Mouse (Mus musculus) liver, embryonic 11.5 days (tissue): ENCODE measurements around the gene 3110082I17Rik. TPM values are rescaled to one million over a fixed set of nuclear protein-coding genes. Genes with fewer than 3 reads are reported as not detected.

Experiments
- ATAC-seq: fragments of 200-750 bp; cut with Nextera tagmentation; replicated peaks from 2 replicates; pipeline ENCODE4 v1.8.0; 2017; ENCODE audit warnings: moderate number of reproducible peaks, mild to moderate bottlenecking, moderate TSS enrichment, moderate library complexity; ENCODE audit not compliant: low FRiP score
- DNase-seq: peaks from one replicate; pipeline ENCODE4 v3.0.0-alpha.2; 2017; ENCODE audit warnings: low spot score
- H3K27ac ChIP-seq: fragments of 300-500 bp; sonication (generic); 2 replicates; pipeline ENCODE4 v1.5.1; 2014; ENCODE audit warnings: mild to moderate bottlenecking, low read depth, low read length, control low read depth
- H3K27me3 ChIP-seq: fragments of 300-500 bp; sonication (generic); replicated peaks from 2 replicates; pipeline ENCODE4 v1.6.1; 2014; ENCODE audit warnings: low read length, mixed read lengths; ENCODE audit not compliant: control insufficient read depth, insufficient read depth
- H3K36me3 ChIP-seq: fragments of 300-500 bp; sonication (generic); 2 replicates; pipeline ENCODE4 v1.6.1; 2014; ENCODE audit warnings: mild to moderate bottlenecking, low read length, moderate library complexity, mixed read lengths; ENCODE audit not compliant: control insufficient read depth, insufficient read depth
- H3K4me1 ChIP-seq: fragments of 300-500 bp; sonication (generic); replicated peaks from 2 replicates; pipeline ENCODE4 v1.6.1; 2014; ENCODE audit warnings: low read length, mixed read lengths; ENCODE audit not compliant: control insufficient read depth, insufficient read depth
- H3K4me2 ChIP-seq: fragments of 300-500 bp; sonication (generic); 2 replicates; pipeline ENCODE4 v1.6.1; 2014; ENCODE audit warnings: mild to moderate bottlenecking, control low read depth, moderate library complexity
- H3K4me3 ChIP-seq: fragments of 300-500 bp; sonication (generic); 2 replicates; pipeline ENCODE4 v1.5.1; 2014; ENCODE audit warnings: low read depth, low read length, control low read depth
- H3K9ac ChIP-seq: fragments of 300-500 bp; sonication (generic); 2 replicates; pipeline ENCODE4 v1.6.1; 2014; ENCODE audit warnings: low read depth, low read length, control low read depth
- H3K9me3 ChIP-seq: fragments of 300-500 bp; sonication (generic); 2 replicates; pipeline ENCODE4 v1.6.1; 2016; ENCODE audit warnings: low read length, inconsistent platforms, mixed read lengths; ENCODE audit not compliant: control insufficient read depth
- WGBS: fragments of 180-500 bp; shearing (Covaris S2); extraction: QIAGEN DNeasy Blood & Tissue Kit; methylation state at CpG from one replicate; pipeline ENCODE4 v1.1.7; 2014; 5-methylcytosine and 5-hydroxymethylcytosine counted together
- polyA plus RNA-seq: library from polyadenylated mRNA; unstranded; fragments of >200 nt; fragmentation: Nextera tagmentation; extraction: Ambion mirVana; gene quantifications from 2 replicates; pipeline ENCODE4 v1.2.1, GENCODE M21; 2014

Gene 3110082I17Rik
- polyA plus RNA-seq, 1 experiment from 2014 or later = 49.4 TPM

GRCm38 (mm10) chr5:139466373-139466772, 6.0 kb upstream of the 3110082I17Rik start:
- Histone ChIP-seq H3K9me3 (no peaks in the 10 kb centered on the region), H3K4me3 (no peak overlapping the region), H3K4me1 (no peaks in the 10 kb centered on the region), H3K27me3 (no peaks in the 10 kb centered on the region), H3K9ac (no peak overlapping the region), H3K36me3 (0 out of 2 replicates have a peak, but pooled peaks cover under 1% of the 10 kb centered on the region), H3K4me2 (no peak overlapping the region), H3K27ac (no peak overlapping the region)
- WGBS = 63% methylated on average over 2 of the region's 2 CpGs
- ATAC-seq (no peak), DNase-seq (no peak)

DNA sequence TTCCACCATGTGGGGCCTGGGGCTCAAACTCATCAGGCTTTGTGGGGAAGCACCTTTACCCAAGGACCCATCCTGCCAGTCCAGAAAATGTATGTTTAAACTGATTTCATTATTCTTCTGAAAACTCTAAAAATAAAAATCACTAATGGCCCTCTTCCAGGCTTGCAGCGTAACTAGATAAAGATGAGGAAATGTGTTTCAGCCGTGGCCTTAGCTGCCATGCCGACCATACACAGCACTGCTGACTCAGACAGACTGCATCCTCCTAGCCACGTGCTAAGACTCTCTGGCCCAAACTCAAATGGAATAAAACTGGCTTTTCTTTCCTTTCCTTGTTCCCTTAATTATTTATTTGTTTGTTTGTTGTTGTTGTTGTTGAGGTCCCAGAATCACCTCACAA, 4.5 kb upstream of the 3110082I17Rik start:
- Histone ChIP-seq H3K27ac (no peak overlapping the region), H3K9ac (no peak overlapping the region), H3K36me3 (no peaks in the 10 kb centered on the region), H3K4me2 (no peak overlapping the region), H3K4me3 (no peak overlapping the region), H3K27me3 (no peaks in the 10 kb centered on the region), H3K9me3 (no peaks in the 10 kb centered on the region), H3K4me1 (no peaks in the 10 kb centered on the region)
- ATAC-seq (no peak), DNase-seq (no peak)
- WGBS = 65% methylated on average over 4 of the region's 4 CpGs

GRCm38 (mm10) chr5:139459938-139460337, 389 bp downstream of the 3110082I17Rik start:
- peaks cover 7% of the 10 kb centered on the region; the same call in 1 of the 2 replicates for H3K4me1 ChIP-seq
- H3K36me3 ChIP-seq = no peaks in the 10 kb centered on the region
- DNase-seq (no peak), ATAC-seq (peak; percentile 53)
- 8% methylated on average over 10 of the region's 10 CpGs for WGBS
- peak overlapping the region; percentile 76 for H3K4me2 ChIP-seq
- no peak overlapping the region for H3K27ac ChIP-seq
- H3K9ac ChIP-seq = peak overlapping the region; percentile 76
- H3K9me3 ChIP-seq = no peaks in the 10 kb centered on the region
- no peaks in the 10 kb centered on the region for H3K27me3 ChIP-seq
- H3K4me3 ChIP-seq = peak overlapping the region; percentile 75

DNA sequence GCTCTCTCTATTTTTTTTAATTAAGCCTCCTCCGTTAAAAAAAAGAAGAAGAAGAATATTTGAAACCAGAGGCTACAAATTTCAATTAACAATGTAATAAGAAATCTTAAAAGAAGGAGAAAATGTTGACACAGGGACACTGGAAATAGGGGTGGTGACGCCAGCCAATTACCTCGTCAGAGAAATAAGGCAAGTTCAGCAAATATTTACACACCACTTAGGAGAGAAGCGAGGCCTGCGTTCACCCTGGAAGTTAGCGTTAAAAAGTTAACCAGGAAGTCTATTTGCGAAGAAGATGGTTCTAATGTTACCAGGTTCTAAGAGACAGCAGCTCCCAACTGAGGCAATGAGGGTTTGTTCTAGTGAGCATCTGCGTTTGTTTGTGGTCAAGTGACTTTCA, 3.1 kb downstream of the 3110082I17Rik start:
- Histone ChIP-seq H3K36me3 (peaks cover 3% of the 10 kb centered on the region; the same call in 1 of the 2 replicates), H3K27me3 (no peaks in the 10 kb centered on the region), H3K9me3 (no peaks in the 10 kb centered on the region), H3K4me3 (no peak overlapping the region), H3K4me2 (no peak overlapping the region), H3K9ac (no peak overlapping the region), H3K4me1 (peaks cover 7% of the 10 kb centered on the region; the same call in 1 of the 2 replicates), H3K27ac (no peak overlapping the region)
- 77% methylated on average over 8 of the region's 8 CpGs for WGBS
- DNase-seq (no peak), ATAC-seq (no peak)

- Histone ChIP-seq H3K4me1 (peaks cover 7% of the 10 kb centered on the region; the same call in 1 of the 2 replicates), H3K4me2 (no peak overlapping the region), H3K27me3 (no peaks in the 10 kb centered on the region), H3K9ac (no peak overlapping the region), H3K36me3 (peaks cover 3% of the 10 kb centered on the region; the same call in 1 of the 2 replicates), H3K27ac (no peak overlapping the region), H3K9me3 (no peaks in the 10 kb centered on the region), H3K4me3 (no peak overlapping the region)
- 92% methylated on average over 12 of the region's 12 CpGs for WGBS
- DNase-seq (no peak), ATAC-seq (no peak)
Observed at GRCm38 (mm10) chr5:139455166-139455565, 5.2 kb downstream of the 3110082I17Rik start.

DNA sequence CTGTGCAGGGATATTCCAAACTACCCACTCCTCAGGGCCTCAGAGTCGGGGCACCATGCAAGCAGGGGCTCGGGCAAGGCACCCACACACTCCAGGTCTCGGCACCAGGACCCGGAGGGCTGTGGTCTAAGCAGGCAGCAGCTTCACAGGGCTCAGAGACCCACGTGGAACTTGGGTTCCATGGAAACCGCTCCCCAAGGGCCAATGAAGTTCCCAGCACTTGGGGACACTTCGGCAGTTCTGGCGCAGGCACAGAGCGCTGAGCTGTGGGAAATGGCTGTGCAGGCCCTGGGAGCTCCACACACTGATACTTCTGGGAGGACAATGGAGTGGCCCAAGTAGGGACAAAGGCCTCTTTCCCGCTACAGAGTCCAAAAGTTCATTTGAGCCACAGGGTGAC, 7.3 kb downstream of the 3110082I17Rik start:
- no peak overlapping the region for H3K4me2 ChIP-seq
- peaks cover 11% of the 10 kb centered on the region for H3K4me1 ChIP-seq
- H3K27ac ChIP-seq = no peak overlapping the region
- ATAC-seq (no peak), DNase-seq (no peak)
- no peaks in the 10 kb centered on the region for H3K9me3 ChIP-seq
- WGBS = 84% methylated on average over 10 of the region's 10 CpGs
- H3K27me3 ChIP-seq = no peaks in the 10 kb centered on the region
- peaks cover 3% of the 10 kb centered on the region; the same call in 1 of the 2 replicates for H3K36me3 ChIP-seq
- no peak overlapping the region for H3K4me3 ChIP-seq
- no peak overlapping the region for H3K9ac ChIP-seq

DNA sequence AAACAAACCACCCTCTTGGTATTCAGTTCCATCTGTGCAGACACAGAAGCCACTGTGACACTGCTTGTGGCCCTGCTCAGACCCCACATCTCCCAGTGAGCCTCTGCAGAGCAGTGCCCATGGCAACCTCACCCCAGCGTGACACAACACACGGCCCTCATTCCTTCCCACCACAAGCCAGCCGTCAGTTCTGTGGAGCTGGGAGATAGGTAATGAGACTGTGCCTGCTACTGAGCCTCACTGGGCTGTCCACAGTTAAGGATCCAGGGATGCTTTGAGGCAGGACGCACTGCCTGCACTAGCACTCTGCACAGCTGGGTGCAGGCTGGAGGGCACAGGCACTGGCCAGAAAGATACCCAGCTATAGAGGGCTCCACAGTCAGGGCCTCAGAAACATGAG, 10.4 kb downstream of the 3110082I17Rik start:
- no peak for ATAC-seq
- Histone ChIP-seq H3K4me2 (no peak overlapping the region), H3K9ac (no peak overlapping the region), H3K27me3 (no peaks in the 10 kb centered on the region), H3K4me3 (no peak overlapping the region), H3K4me1 (peaks cover 14% of the 10 kb centered on the region), H3K36me3 (peaks cover 3% of the 10 kb centered on the region; the same call in 1 of the 2 replicates), H3K9me3 (no peaks in the 10 kb centered on the region), H3K27ac (peak overlapping the region; percentile 61)
- 46% methylated on average over 4 of the region's 4 CpGs for WGBS
- DNase-seq = no peak

DNA sequence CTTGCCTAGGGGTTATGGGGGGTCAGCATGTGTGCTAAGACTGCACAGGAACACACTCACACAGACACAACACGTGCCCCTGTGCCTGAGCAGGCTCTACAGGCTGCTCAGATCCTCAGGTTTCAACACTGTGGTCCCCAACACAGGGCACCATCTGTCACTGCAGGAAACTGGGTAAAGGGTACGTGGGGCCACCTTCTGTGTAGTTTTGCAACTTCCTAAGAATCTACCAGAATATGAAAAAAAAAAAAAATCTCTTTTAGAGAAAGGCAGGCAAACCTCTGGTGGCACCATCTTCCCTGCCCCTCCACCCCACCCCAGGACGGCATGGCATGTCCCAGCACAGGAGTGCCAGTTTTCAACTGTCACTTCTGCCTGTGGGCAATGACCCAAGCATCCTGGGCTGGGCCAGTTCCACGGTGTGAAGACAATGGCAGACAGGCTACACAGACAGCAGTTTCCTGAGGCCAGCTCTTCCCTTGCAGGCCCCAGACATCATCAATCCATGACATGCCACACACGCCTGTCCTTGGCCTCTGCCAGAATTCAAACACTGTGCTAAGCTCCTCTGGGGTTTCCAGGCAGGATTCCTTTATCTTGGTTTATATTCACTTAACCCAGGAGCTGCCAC, 11.1 kb downstream of the 3110082I17Rik start:
- Histone ChIP-seq H3K9ac (no peak overlapping the region), H3K36me3 (peaks cover 3% of the 10 kb centered on the region; the same call in 1 of the 2 replicates), H3K4me3 (no peak overlapping the region), H3K27me3 (no peaks in the 10 kb centered on the region), H3K4me1 (peaks cover 14% of the 10 kb centered on the region), H3K9me3 (no peaks in the 10 kb centered on the region), H3K4me2 (no peak overlapping the region), H3K27ac (peak overlapping the region; percentile 61)
- WGBS = 41% methylated on average over 5 of the region's 5 CpGs
- no peak; the same call in 1 of the 2 replicates for ATAC-seq
- DNase-seq = no peak

DNA sequence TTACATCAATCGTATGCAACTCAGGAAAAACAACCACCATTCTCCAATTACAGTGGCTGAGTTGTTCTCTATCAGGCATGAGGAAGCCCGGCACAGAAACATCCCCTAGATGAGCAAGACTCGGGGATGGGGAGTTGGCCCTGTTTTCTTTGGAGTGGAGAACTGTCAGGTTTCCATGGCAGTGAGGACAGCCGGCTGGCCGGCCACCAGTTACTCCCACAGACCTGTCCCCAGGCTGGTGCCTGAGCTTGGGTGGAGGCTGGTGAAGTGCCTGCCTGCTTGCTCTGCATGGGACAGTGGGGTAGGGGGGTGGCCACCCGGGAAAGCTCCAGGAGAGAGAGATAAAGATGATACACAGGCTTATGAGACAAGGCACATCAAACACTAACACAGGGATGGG, 12.3 kb downstream of the 3110082I17Rik start:
- no peak overlapping the region for H3K4me3 ChIP-seq
- DNase-seq (no peak), ATAC-seq (no peak)
- H3K9ac ChIP-seq = no peak overlapping the region
- H3K9me3 ChIP-seq = no peaks in the 10 kb centered on the region
- H3K36me3 ChIP-seq = peaks cover under 1% of the 10 kb centered on the region; the same call in 1 of the 2 replicates
- H3K27ac ChIP-seq = no peak overlapping the region
- WGBS = 67% methylated on average over 6 of the region's 6 CpGs
- no peaks in the 10 kb centered on the region for H3K27me3 ChIP-seq
- H3K4me2 ChIP-seq = no peak overlapping the region
- peaks cover 14% of the 10 kb centered on the region for H3K4me1 ChIP-seq
